In genomic region chr2:31511316-31511715, GRCm38 (mm10) we compare ENCODE assay signal across 29 mouse cellular contexts. TPM values are rescaled to one million over a fixed set of nuclear protein-coding genes. Genes with fewer than 3 reads are reported as not detected.
DNase-seq lines count a peak whose midpoint lies in the region; ATAC-seq and TF ChIP-seq lines count a peak whose summit lies in the region.
"Had no signal": no experiment of that assay in that cellular context is flagged by ENCODE, and none has a peak within 500 bp of the region (broad histone marks: within the 10 kb centered on the region; RNA-seq: fewer than 3 reads in every experiment).

No protein-coding gene starts in this region.

- no peak overlapping the region for H3K27ac ChIP-seq in liver, adult 2 months (replicated peaks; ENCODE audit: insufficient read depth, low read depth, low read length)
- H3K27ac ChIP-seq in liver, embryonic 11.5 days (ENCODE audit: low read depth, low read length): no peak overlapping the region
- H3K27ac ChIP-seq in heart, adult 2 months: no peak overlapping the region
- H3K27ac ChIP-seq: embryonic facial prominence, embryonic 12.5 days; gastrocnemius, adult 2 months; heart, embryonic 13.5 days; hindbrain, embryonic 15.5 days; layer of hippocampus, adult 2 months; liver, embryonic 14.5 days; midbrain, embryonic 10.5 days; midbrain, embryonic 15.5 days; stomach, embryonic 15.5 days had no signal

- H3K4me1 ChIP-seq in liver, adult 2 months (ENCODE audit: control insufficient read depth, insufficient read depth, low read length): no peaks in the 10 kb centered on the region
- H3K4me1 ChIP-seq in liver, embryonic 11.5 days (replicated peaks; ENCODE audit: control insufficient read depth, insufficient read depth, low read length): no peaks in the 10 kb centered on the region
- no peaks in the 10 kb centered on the region for H3K4me1 ChIP-seq in heart, adult 2 months (ENCODE audit: control insufficient read depth, insufficient read depth, low read length)
- H3K4me1 ChIP-seq: heart, embryonic 13.5 days; hindbrain, embryonic 15.5 days; midbrain, embryonic 15.5 days; stomach, embryonic 15.5 days had no signal

- H3K9me3 ChIP-seq in liver, embryonic 11.5 days (ENCODE audit: control insufficient read depth, low read length): peaks cover 9% of the 10 kb centered on the region; the same call in 1 of the 2 replicates
- H3K9me3 ChIP-seq: hindbrain, embryonic 15.5 days; midbrain, embryonic 15.5 days; stomach, embryonic 15.5 days had no signal

- WGBS in liver, adult 2 months: 52% methylated on average over 6 of the region's 6 CpGs
- WGBS in liver, embryonic 11.5 days: 74% methylated on average over 6 of the region's 6 CpGs
- WGBS in heart, adult 2 months: 69% methylated on average over 6 of the region's 6 CpGs

- H3K4me3 ChIP-seq in liver, adult 2 months (ENCODE audit: insufficient read depth, low read depth, low read length): no peak overlapping the region
- H3K4me3 ChIP-seq in liver, embryonic 11.5 days (ENCODE audit: low read depth, low read length): no peak overlapping the region
- no peak overlapping the region for H3K4me3 ChIP-seq in heart, adult 2 months
- H3K4me3 ChIP-seq: embryonic facial prominence, embryonic 12.5 days; gastrocnemius, adult 2 months; heart, embryonic 13.5 days; hindbrain, embryonic 15.5 days; layer of hippocampus, adult 2 months; midbrain, embryonic 10.5 days; midbrain, embryonic 15.5 days; stomach, embryonic 15.5 days had no signal

- no peak for TF ChIP-seq EP300 in heart, adult 2 months (IDR thresholded peaks at IDR 0.05; ENCODE audit: insufficient read depth, low read depth, low read length)

- no peaks in the 10 kb centered on the region for H3K27me3 ChIP-seq in liver, adult 2 months (ENCODE audit: control insufficient read depth, insufficient read depth, low read length)
- H3K27me3 ChIP-seq in liver, embryonic 11.5 days (replicated peaks; ENCODE audit: control insufficient read depth, insufficient read depth, low read length): no peaks in the 10 kb centered on the region
- no peaks in the 10 kb centered on the region for H3K27me3 ChIP-seq in heart, adult 2 months (ENCODE audit: control insufficient read depth, insufficient read depth, low read length)
- H3K27me3 ChIP-seq: embryonic facial prominence, embryonic 12.5 days; stomach, embryonic 15.5 days had no signal

- no peak for TF ChIP-seq CTCF in liver, adult 2 months (IDR thresholded peaks at IDR 0.05; ENCODE audit: low read depth, low read length)
- TF ChIP-seq CTCF in heart, adult 2 months (IDR thresholded peaks at IDR 0.05): no peak

- peak; percentile 41 for DNase-seq in liver, adult 2 months (ENCODE audit: extremely low read depth, low read depth, low spot score)
- no peak for DNase-seq in liver, embryonic 11.5 days (ENCODE audit: low spot score)
- DNase-seq in cerebellum, adult 18-20 months: peak; percentile 36 to 39
- peak; percentile 41 for DNase-seq in cerebellum, adult 9-10 months
- peak; percentile 37 to 45 for DNase-seq in cerebellum, postnatal 36 days
- no peak for DNase-seq in embryo, embryonic 11 days
- DNase-seq in heart, adult 2 months: no peak
- DNase-seq: adrenal gland, postnatal 14 days; gastrocnemius, adult 2 months; gastrocnemius, postnatal 36 days; heart, postnatal 10 days; kidney, adult 11 months; left cerebral cortex, postnatal 4 days; lung, adult 2 months; lung, postnatal 14 days; retina, postnatal 1 day; right cerebral cortex, postnatal 14 days; thymus, postnatal 14 days had no signal

- H3K4me2 ChIP-seq in liver, embryonic 11.5 days: no peak overlapping the region
- H3K4me2 ChIP-seq: embryonic facial prominence, embryonic 12.5 days; heart, embryonic 13.5 days; hindbrain, embryonic 15.5 days; midbrain, embryonic 15.5 days; stomach, embryonic 15.5 days had no signal

- intact Hi-C loops in heart, adult 2 months (cut with DNase I): no loop called here

- H3K79me2 ChIP-seq in liver, adult 2 months (ENCODE audit: control insufficient read depth, insufficient read depth, low read length): no peaks in the 10 kb centered on the region
- H3K79me2 ChIP-seq in heart, adult 2 months (replicated peaks; ENCODE audit: control insufficient read depth, insufficient read depth, low read length): no peaks in the 10 kb centered on the region

- peaks cover 90% of the 10 kb centered on the region for H3K36me3 ChIP-seq in liver, adult 2 months (ENCODE audit: control insufficient read depth, insufficient read depth, low read length)
- peaks cover 11% of the 10 kb centered on the region for H3K36me3 ChIP-seq in liver, embryonic 11.5 days (ENCODE audit: control insufficient read depth, insufficient read depth, low read length)
- no peaks in the 10 kb centered on the region for H3K36me3 ChIP-seq in heart, adult 2 months (ENCODE audit: control insufficient read depth, insufficient read depth, low read length)
- H3K36me3 ChIP-seq: embryonic facial prominence, embryonic 12.5 days; hindbrain, embryonic 15.5 days; midbrain, embryonic 15.5 days had no signal

- H3K9ac ChIP-seq in liver, adult 2 months (ENCODE audit: low read depth, low read length): no peak overlapping the region
- H3K9ac ChIP-seq in liver, embryonic 11.5 days (ENCODE audit: low read depth, low read length): no peak overlapping the region
- H3K9ac ChIP-seq in heart, adult 2 months (ENCODE audit: low read depth, low read length): no peak overlapping the region
- H3K9ac ChIP-seq: embryonic facial prominence, embryonic 12.5 days; heart, embryonic 13.5 days; hindbrain, embryonic 15.5 days; liver, embryonic 14.5 days; midbrain, embryonic 15.5 days; stomach, embryonic 15.5 days had no signal

- ATAC-seq in liver, embryonic 11.5 days (replicated peaks; ENCODE audit: low FRiP score): no peak
- ATAC-seq: CD4-positive, CD25-positive, alpha-beta regulatory T cell, adult 4 months; forebrain, embryonic 16.5 days; inflammation-experienced regulatory T-cells, adult 6 months; midbrain, embryonic 15.5 days had no signal

- TF ChIP-seq POLR2A in liver, adult 2 months (IDR thresholded peaks at IDR 0.05; ENCODE audit: extremely low read depth, insufficient read depth, low read length): no peak
- no peak for TF ChIP-seq POLR2A in heart, adult 2 months (IDR thresholded peaks at IDR 0.05; ENCODE audit: insufficient read depth, low read depth, low read length)

RNA-seq across cellular contexts. Expression of gene Ass1, which starts 41.3 kb away (rescaled TPM):
- 3,064 and 4,344 TPM in 2 replicates for total RNA-seq in liver, adult 2 months (2014; rRNA removed)
- 3,470 and 3,993 TPM in 2 replicates for polyA plus RNA-seq in liver, adult 2 months (2012; rRNA removed)
- polyA plus RNA-seq in liver, embryonic 11.5 days (2014; fragmentation: Nextera tagmentation; extraction: Ambion mirVana): 65.1 and 72.4 TPM in 2 replicates
- total RNA-seq in heart, adult 2 months (2021): 1 to 10 TPM; 5.4 to 6.5 TPM
- polyA plus RNA-seq in heart, adult 2 months (2012; rRNA removed): 4.9 and 7.0 TPM in 2 replicates

Comparison
In these comparisons a context has a peak if more than half of its experiments do, and no peak if none do; other contexts are left out.
1. DNase-seq: peak in liver, adult 2 months (single experiment), cerebellum, adult 18-20 months (2 of 2), cerebellum, adult 9-10 months (single experiment) and cerebellum, postnatal 36 days (2 of 2); none in liver, embryonic 11.5 days (single experiment), embryo, embryonic 11 days (single experiment) and heart, adult 2 months (0 of 2).
2. RNA of gene Ass1, which starts 41.3 kb away (polyA plus RNA-seq): 3,470 to 3,993 TPM in liver, adult 2 months; 65.1 to 72.4 TPM in liver, embryonic 11.5 days and 4.9 to 7.0 TPM in heart, adult 2 months; every median in the first group is over 10 times any median in the second.